Mouse (Mus musculus) embryonic facial prominence, embryonic 11.5 days (tissue): ENCODE results near the gene Gm11444. TPM values are rescaled to one million over a fixed set of nuclear protein-coding genes. Genes with fewer than 3 reads are reported as not detected.

ENCODE experiments used
- ATAC-seq: fragments of 200-750 bp; cut with Nextera tagmentation; replicated peaks from 2 replicates; pipeline ENCODE4 v1.8.0; 2017; ENCODE audit warnings: low read depth; ENCODE audit not compliant: insufficient number of reproducible peaks, low FRiP score, low TSS enrichment
- DNase-seq: peaks from one replicate; pipeline ENCODE4 v3.0.0-alpha.2; 2015; ENCODE audit warnings: low spot score
- H3K27ac ChIP-seq: fragments of 300-500 bp; sonication (generic); replicated peaks from 2 replicates; pipeline ENCODE4 v1.5.1; 2014; ENCODE audit warnings: mild to moderate bottlenecking, low read depth, low read length, control low read depth
- H3K27me3 ChIP-seq: fragments of 300-500 bp; sonication (generic); 2 replicates; pipeline ENCODE4 v1.6.1; 2014; ENCODE audit warnings: mild to moderate bottlenecking, low read length, moderate library complexity, mixed read lengths; ENCODE audit not compliant: control insufficient read depth, insufficient read depth
- H3K36me3 ChIP-seq: fragments of 300-500 bp; sonication (generic); replicated peaks from 2 replicates; pipeline ENCODE4 v1.6.1; 2014; ENCODE audit warnings: low read depth, mild to moderate bottlenecking, low read length, moderate library complexity, mixed read lengths; ENCODE audit not compliant: control insufficient read depth, insufficient read depth
- H3K4me1 ChIP-seq: fragments of 300-500 bp; sonication (generic); 2 replicates; pipeline ENCODE4 v1.6.1; 2014; ENCODE audit warnings: low read length, mixed read lengths; ENCODE audit not compliant: control insufficient read depth, insufficient read depth
- H3K4me2 ChIP-seq: fragments of 300-500 bp; sonication (generic); 2 replicates; pipeline ENCODE4 v1.6.1; 2014; ENCODE audit warnings: low read depth, mild to moderate bottlenecking, control low read depth, low read length, moderate library complexity
- H3K4me3 ChIP-seq: fragments of 300-500 bp; sonication (generic); 2 replicates; pipeline ENCODE4 v1.5.1; 2014; ENCODE audit warnings: low read depth, low read length, control low read depth
- H3K9ac ChIP-seq: fragments of 300-500 bp; sonication (generic); replicated peaks from 2 replicates; pipeline ENCODE4 v1.6.1; 2014; ENCODE audit warnings: mild to moderate bottlenecking, control low read depth, low read length
- H3K9me3 ChIP-seq: fragments of 300-500 bp; sonication (generic); replicated peaks from 2 replicates; pipeline ENCODE4 v1.6.1; 2016; ENCODE audit warnings: mild to moderate bottlenecking, low read length, inconsistent platforms, mixed read lengths; ENCODE audit not compliant: control insufficient read depth
- WGBS: fragments of 180-500 bp; shearing (Covaris S2); extraction: QIAGEN DNeasy Blood & Tissue Kit; methylation state at CpG from one replicate; pipeline ENCODE4 v1.1.7; 2014; 5-methylcytosine and 5-hydroxymethylcytosine counted together
- polyA plus RNA-seq: library from polyadenylated mRNA; unstranded; fragments of >200 nt; fragmentation: Nextera tagmentation; extraction: Ambion mirVana; gene quantifications from 2 replicates; pipeline ENCODE4 v1.2.1, GENCODE M21; 2014

Gm11444 gene
- polyA plus RNA-seq, 1 experiment from 2014 or later = not detected

- 80% methylated on average over 4 of the region's 4 CpGs for WGBS
- no peaks in the 10 kb centered on the region for H3K4me1 ChIP-seq
- no peaks in the 10 kb centered on the region for H3K36me3 ChIP-seq
- H3K4me3 ChIP-seq = no peak overlapping the region
- H3K9ac ChIP-seq = no peak overlapping the region
- no peaks in the 10 kb centered on the region for H3K9me3 ChIP-seq
- ATAC-seq (no peak), DNase-seq (no peak)
- H3K4me2 ChIP-seq = no peak overlapping the region
- H3K27ac ChIP-seq = no peak overlapping the region
- H3K27me3 ChIP-seq = no peaks in the 10 kb centered on the region
These were observed 50.7 kb downstream of the Gm11444 start for GRCm38 (mm10) chr11:85799456-85799855.

Other genes with a start within 250 kb of the Gm11444 start
- gene Tbx2, start 17.8 kb downstream of the Gm11444 start, polyA plus RNA-seq = 22.3 and 25.9 TPM in 2 replicates
- gene Tbx4, start 36.1 kb upstream of the Gm11444 start, polyA plus RNA-seq = 0.65 and 1.5 TPM in 2 replicates